Mouse (Mus musculus) liver, embryonic 13.5 days (tissue): ENCODE data around the gene Eps15l1. TPM values are rescaled to one million over a fixed set of nuclear protein-coding genes. Genes with fewer than 3 reads are reported as not detected.

Source experiments
- ATAC-seq: fragments of 200-750 bp; cut with Nextera tagmentation; 2 replicates; pipeline ENCODE4 v1.8.0; 2017; ENCODE audit warnings: low read depth, mild to moderate bottlenecking, moderate number of reproducible peaks, moderate library complexity
- DNase-seq: peaks from one replicate; pipeline ENCODE4 v3.0.0; 2022
- H3K27ac ChIP-seq: fragments of 300-500 bp; sonication (generic); 2 replicates; pipeline ENCODE4 v1.5.1; 2015; ENCODE audit warnings: moderate library complexity, mild to moderate bottlenecking, inconsistent platforms
- H3K27me3 ChIP-seq: fragments of 300-500 bp; sonication (generic); 2 replicates; pipeline ENCODE4 v1.6.1; 2015; ENCODE audit warnings: mild to moderate bottlenecking, inconsistent platforms
- H3K36me3 ChIP-seq: fragments of 300-500 bp; sonication (generic); 2 replicates; pipeline ENCODE4 v1.6.1; 2015; ENCODE audit warnings: mild to moderate bottlenecking, inconsistent platforms
- H3K4me1 ChIP-seq: fragments of 300-500 bp; sonication (generic); replicated peaks from 2 replicates; pipeline ENCODE4 v1.6.1; 2015; ENCODE audit warnings: inconsistent platforms
- H3K4me2 ChIP-seq: fragments of 300-500 bp; sonication (generic); 2 replicates; pipeline ENCODE4 v1.6.1; 2015; ENCODE audit warnings: inconsistent platforms, mild to moderate bottlenecking, moderate library complexity
- H3K4me3 ChIP-seq: fragments of 300-500 bp; sonication (generic); replicated peaks from 2 replicates; pipeline ENCODE4 v1.5.1; 2015; ENCODE audit warnings: mild to moderate bottlenecking, inconsistent platforms
- H3K9ac ChIP-seq: fragments of 300-500 bp; sonication (generic); 2 replicates; pipeline ENCODE4 v1.6.1; 2015; ENCODE audit warnings: mild to moderate bottlenecking, inconsistent platforms
- H3K9me3 ChIP-seq: fragments of 300-500 bp; sonication (generic); replicated peaks from 2 replicates; pipeline ENCODE4 v1.6.1; 2016; ENCODE audit warnings: inconsistent platforms
- WGBS: fragments of 180-500 bp; shearing (Covaris S2); methylation state at CpG from one replicate; pipeline ENCODE4 v1.1.7; 2015; ENCODE audit not compliant: insufficient replicate concordance; 5-methylcytosine and 5-hydroxymethylcytosine counted together
- polyA plus RNA-seq: library from polyadenylated mRNA; unstranded; fragments of >200 nt; fragmentation: Nextera tagmentation; extraction: Ambion mirVana; gene quantifications from 2 replicates; pipeline ENCODE4 v1.2.1, GENCODE M21; 2015

Gene Eps15l1
- polyA plus RNA-seq, 1 experiment from 2014 or later: 17.5 TPM

DNA sequence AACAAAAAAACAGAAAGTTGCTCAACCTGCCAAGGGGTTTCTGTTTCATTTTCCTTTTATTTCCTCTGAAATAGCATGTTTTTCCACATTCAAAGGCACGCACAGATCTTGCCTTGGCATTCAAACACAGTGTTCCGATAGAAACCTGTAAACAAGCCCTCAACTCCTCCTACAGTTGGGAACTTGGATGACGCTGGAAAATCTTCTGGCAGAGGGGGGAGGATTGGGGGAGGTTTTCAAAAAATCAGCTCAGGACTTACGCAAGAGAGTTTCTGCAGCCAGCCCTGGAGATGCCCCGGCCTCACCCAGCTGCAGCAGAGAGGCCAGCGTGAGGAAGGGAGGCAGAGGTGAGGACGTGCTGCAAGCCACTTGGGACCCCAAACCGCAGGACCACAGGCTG lies 117.6 kb downstream of the Eps15l1 start:
- Histone ChIP-seq H3K9ac (no peak overlapping the region), H3K4me2 (no peak overlapping the region), H3K4me1 (0 out of 2 replicates have a peak, but pooled peaks cover 4% of the 10 kb centered on the region), H3K27ac (no peak overlapping the region), H3K27me3 (no peaks in the 10 kb centered on the region), H3K9me3 (no peaks in the 10 kb centered on the region), H3K36me3 (no peaks in the 10 kb centered on the region), H3K4me3 (no peak overlapping the region)
- ATAC-seq: no peak
- 28% methylated on average over 8 of the region's 8 CpGs for WGBS
- DNase-seq: no peak

DNA sequence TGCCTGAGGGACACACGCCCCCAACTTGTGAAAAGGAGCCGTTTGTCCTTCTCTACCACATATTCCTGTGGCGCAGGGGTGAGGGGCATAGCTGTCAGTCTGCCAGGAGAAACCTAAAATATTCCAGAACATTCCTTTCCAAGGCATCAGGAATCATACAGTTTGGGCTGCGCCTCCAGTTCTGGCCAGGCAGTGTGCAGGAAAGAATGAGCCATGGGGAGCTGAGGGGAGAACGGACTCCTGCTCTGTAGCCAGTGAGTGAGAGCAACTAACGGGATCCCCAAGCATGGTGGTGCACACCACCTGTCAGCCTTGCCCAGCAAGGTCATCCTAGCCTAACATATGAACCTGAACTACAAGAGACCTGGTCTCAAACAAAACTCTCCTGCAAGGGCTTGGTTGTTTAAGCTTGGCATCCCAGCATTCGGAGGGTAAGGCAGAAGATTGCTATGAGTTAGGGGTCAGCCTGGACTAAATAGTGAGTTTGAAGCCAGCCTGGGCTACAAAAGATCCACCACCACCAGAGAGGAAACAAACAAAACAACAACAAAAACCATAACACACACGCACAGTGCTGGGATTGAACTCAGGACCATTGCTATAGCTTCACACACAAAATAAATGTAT lies 118.2 kb downstream of the Eps15l1 start:
- ATAC-seq (no peak), DNase-seq (no peak)
- Histone ChIP-seq H3K36me3 (no peaks in the 10 kb centered on the region), H3K27me3 (no peaks in the 10 kb centered on the region), H3K4me1 (0 out of 2 replicates have a peak, but pooled peaks cover 4% of the 10 kb centered on the region), H3K9ac (no peak overlapping the region), H3K4me3 (no peak overlapping the region), H3K4me2 (no peak overlapping the region), H3K9me3 (no peaks in the 10 kb centered on the region), H3K27ac (no peak overlapping the region)
- WGBS: 55% methylated on average over 8 of the region's 8 CpGs

DNA sequence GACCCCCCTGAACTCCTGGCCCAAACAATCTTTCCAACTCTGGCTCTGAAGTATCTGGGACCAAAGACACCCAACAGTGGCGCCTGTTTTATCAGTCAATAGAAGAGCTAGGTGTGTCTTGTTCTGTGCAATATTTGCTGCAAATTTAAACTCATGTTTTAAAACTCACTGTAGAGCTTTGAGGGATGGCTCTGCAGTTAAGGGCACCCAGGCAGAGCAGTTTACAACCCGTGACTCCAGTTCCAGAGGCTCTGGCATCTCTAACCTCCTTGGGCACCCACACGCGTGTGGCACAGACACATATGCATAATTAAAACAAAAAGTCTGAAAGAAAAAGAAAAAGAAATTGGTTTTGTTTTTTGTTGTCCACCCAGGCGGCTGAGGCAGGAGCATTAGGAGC lies 119.8 kb downstream of the Eps15l1 start:
- no peaks in the 10 kb centered on the region for H3K36me3 ChIP-seq
- no peak overlapping the region for H3K4me2 ChIP-seq
- no peak overlapping the region for H3K27ac ChIP-seq
- no peak for DNase-seq
- H3K27me3 ChIP-seq: no peaks in the 10 kb centered on the region
- H3K4me1 ChIP-seq: 0 out of 2 replicates have a peak, but pooled peaks cover 6% of the 10 kb centered on the region
- no peak for ATAC-seq
- H3K4me3 ChIP-seq: no peak overlapping the region
- WGBS: 65% methylated on average over 5 of the region's 5 CpGs
- no peak overlapping the region for H3K9ac ChIP-seq
- no peaks in the 10 kb centered on the region for H3K9me3 ChIP-seq

DNA sequence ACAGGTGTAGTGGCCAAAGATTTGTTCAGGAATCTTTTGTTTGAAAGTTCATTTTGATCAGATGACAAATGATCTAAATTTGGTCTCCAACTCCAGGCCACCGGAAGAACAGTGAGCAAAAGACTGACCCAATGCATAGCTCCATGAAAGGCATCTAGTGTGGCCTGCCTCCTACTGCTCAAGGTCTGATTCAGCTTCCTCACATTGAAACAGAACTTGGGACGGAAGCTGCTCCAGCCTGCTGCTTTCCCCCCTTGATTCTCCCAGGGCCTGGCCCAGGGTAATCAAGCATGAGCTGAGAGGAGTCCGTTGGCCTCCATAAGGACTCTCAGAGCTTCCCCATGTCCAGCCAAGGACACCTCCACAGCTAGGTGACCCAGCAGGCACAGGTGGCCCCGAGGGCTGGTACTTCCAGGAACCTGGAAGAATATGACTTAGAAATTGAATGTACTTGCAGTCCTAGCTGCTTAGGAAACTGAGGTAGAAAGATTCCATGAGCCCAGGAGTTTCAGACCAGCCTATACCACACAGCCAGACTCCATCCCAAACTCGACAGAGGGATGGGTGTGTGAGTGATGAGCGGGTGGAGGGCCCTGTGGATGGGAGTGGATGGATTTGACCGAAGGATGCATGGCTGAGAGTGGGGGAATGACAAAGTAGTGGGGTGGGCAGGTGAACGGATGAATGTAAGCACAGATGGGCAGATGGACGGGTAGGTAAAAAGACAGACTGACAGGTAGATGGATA lies 120.4 kb downstream of the Eps15l1 start:
- 61% methylated on average over 9 of the region's 9 CpGs for WGBS
- H3K27ac ChIP-seq: no peak overlapping the region

DNA sequence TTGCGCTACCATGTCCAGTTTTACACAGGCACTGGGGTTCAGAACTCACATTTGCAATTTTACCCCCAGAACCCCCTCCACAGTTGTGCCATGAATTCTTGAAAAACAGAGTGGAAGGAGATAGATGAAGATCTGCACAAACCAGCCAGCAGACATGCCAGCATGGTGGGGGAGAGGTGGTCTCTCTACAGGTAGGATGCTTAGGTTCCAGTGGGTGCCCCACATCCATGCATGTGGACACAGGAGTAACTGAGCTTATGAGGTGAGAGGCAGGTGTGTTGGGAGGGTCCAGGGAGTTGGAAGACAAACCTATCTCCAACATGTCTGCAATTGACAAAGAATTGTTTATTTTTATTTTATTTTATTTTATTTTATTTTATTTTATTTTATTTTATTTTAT lies 122.3 kb downstream of the Eps15l1 start:
- no peak overlapping the region for H3K9ac ChIP-seq
- no peak overlapping the region for H3K4me2 ChIP-seq
- no peak overlapping the region for H3K4me3 ChIP-seq
- no peak overlapping the region for H3K27ac ChIP-seq
- no peak for DNase-seq
- no peaks in the 10 kb centered on the region for H3K36me3 ChIP-seq
- 68% methylated on average over 1 of the region's 1 CpGs for WGBS
- ATAC-seq: no peak
- no peaks in the 10 kb centered on the region for H3K27me3 ChIP-seq
- peaks cover 18% of the 10 kb centered on the region; the same call in 1 of the 2 replicates for H3K4me1 ChIP-seq
- no peaks in the 10 kb centered on the region for H3K9me3 ChIP-seq

More for the DNA sequence above, 120.4 kb downstream of the Eps15l1 start:
- DNase-seq (no peak), ATAC-seq (no peak)
- Histone ChIP-seq H3K27me3 (no peaks in the 10 kb centered on the region), H3K9me3 (no peaks in the 10 kb centered on the region), H3K4me2 (no peak overlapping the region), H3K9ac (no peak overlapping the region), H3K4me1 (peaks cover 10% of the 10 kb centered on the region; the same call in 1 of the 2 replicates), H3K36me3 (no peaks in the 10 kb centered on the region), H3K4me3 (no peak overlapping the region)

DNA sequence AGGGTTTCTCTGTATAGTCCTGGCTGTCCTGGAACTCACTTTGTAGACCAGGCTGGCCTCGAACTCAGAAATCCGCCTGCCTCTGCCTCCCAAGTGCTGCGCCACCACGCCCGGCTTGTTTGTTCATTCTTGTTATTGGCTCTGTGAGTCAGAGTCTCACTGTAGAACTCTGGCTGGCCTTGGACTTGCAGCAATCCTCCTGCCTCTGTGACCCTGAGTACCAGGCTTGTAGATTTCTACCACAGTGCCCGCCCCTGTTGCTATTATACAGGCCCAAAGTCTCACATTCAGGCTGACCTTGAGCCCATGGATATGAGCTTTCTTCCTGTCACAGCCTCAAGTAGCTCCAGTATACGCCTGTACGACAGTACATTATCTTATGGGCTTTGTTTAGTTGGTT lies 124.7 kb downstream of the Eps15l1 start:
- 72% methylated on average over 8 of the region's 8 CpGs for WGBS
- Histone ChIP-seq H3K9ac (no peak overlapping the region), H3K4me2 (no peak overlapping the region), H3K27me3 (no peaks in the 10 kb centered on the region), H3K9me3 (no peaks in the 10 kb centered on the region), H3K4me1 (peaks cover 14% of the 10 kb centered on the region; the same call in 1 of the 2 replicates), H3K36me3 (no peaks in the 10 kb centered on the region), H3K27ac (no peak overlapping the region), H3K4me3 (no peak overlapping the region)
- no peak for DNase-seq
- ATAC-seq: no peak

- Histone ChIP-seq H3K4me1 (peaks cover 14% of the 10 kb centered on the region; the same call in 1 of the 2 replicates), H3K4me2 (no peak overlapping the region), H3K4me3 (no peak overlapping the region), H3K9me3 (no peaks in the 10 kb centered on the region), H3K27ac (peak overlapping the region; percentile 58), H3K27me3 (no peaks in the 10 kb centered on the region), H3K36me3 (no peaks in the 10 kb centered on the region), H3K9ac (no peak overlapping the region)
- ATAC-seq: peak; percentile 67
- 12% methylated on average over 8 of the region's 8 CpGs for WGBS
- peak; percentile 15 for DNase-seq
Measured at GRCm38 (mm10) chr8:72295679-72296078, 125.6 kb downstream of the Eps15l1 start.

DNA sequence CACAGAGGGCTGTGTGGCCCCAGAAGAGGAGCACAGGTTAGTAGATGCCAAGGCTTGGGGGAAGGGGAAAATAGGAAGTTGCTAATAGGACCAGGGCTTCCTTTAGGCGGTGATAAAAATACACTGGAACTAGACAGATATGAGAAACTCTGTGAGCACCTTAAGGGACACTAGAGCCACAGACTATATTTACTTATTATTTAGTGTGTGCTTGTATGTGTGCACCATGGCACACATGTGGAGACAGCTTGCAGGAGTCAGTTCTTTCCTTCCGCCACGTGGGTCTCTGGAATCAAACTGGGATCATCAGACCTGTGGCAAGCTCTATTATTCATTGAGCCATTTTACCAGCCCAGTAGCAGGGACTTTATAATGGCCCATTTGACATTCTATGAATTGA lies 126.1 kb downstream of the Eps15l1 start:
- Histone ChIP-seq H3K4me1 (peaks cover 14% of the 10 kb centered on the region; the same call in 1 of the 2 replicates), H3K9me3 (no peaks in the 10 kb centered on the region), H3K4me3 (no peak overlapping the region), H3K27ac (peak overlapping the region; percentile 29; the same call in 1 of the 2 replicates), H3K4me2 (no peak overlapping the region), H3K27me3 (no peaks in the 10 kb centered on the region), H3K36me3 (no peaks in the 10 kb centered on the region), H3K9ac (no peak overlapping the region)
- DNase-seq (no peak), ATAC-seq (no peak)
- WGBS: 25% methylated on average over 3 of the region's 3 CpGs

DNA sequence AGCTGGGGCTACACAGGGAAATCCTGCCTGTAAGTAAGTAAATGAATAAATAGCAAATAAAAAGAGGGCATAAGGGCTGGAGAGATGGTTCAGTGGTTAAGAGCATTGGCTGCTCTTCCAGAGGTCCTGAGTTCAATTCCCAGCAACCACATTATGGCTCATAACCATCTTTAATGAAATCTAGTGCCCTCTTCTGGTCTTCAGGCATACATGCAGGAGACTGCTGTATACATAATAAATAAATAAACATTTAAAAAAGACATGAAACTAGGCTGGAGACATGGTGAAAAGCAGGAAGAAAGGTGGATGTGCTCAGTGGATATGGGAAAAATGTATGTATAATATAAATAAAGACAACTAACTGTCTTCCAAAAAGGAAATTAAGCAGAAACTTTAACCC lies 128.0 kb downstream of the Eps15l1 start:
- H3K27ac ChIP-seq: no peak overlapping the region
- H3K4me1 ChIP-seq: peaks cover 14% of the 10 kb centered on the region; the same call in 1 of the 2 replicates
- ATAC-seq: no peak

DNA sequence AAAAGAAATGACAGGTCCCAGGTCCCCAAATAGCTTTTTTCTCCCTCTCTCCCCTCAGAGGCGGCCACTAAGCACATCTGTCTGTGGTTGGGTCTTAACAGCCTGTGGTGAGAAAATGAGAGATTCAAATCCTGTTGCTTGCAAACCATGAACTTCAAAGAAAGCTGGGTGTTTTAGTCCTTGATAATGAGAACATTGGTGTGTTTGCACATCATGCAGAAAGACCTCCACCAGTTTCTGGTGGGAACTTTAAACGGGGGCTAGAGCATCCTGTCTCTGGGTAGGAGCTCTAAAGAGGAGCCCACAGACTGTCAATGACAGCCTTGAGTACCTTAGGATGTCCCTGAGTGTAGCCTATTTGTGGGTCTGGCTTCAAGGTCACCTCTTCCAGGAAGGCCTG lies 130.2 kb downstream of the Eps15l1 start:
- Histone ChIP-seq H3K9ac (no peak overlapping the region), H3K4me3 (no peak overlapping the region), H3K36me3 (no peaks in the 10 kb centered on the region), H3K4me1 (peaks cover 11% of the 10 kb centered on the region; the same call in 1 of the 2 replicates), H3K9me3 (no peaks in the 10 kb centered on the region), H3K27ac (no peak overlapping the region), H3K27me3 (no peaks in the 10 kb centered on the region), H3K4me2 (no peak overlapping the region)
- DNase-seq (no peak), ATAC-seq (no peak)
- WGBS: 54% methylated on average over 2 of the region's 2 CpGs

More for the DNA sequence above, 128.0 kb downstream of the Eps15l1 start:
- Histone ChIP-seq H3K9me3 (no peaks in the 10 kb centered on the region), H3K27me3 (no peaks in the 10 kb centered on the region), H3K4me3 (no peak overlapping the region), H3K36me3 (no peaks in the 10 kb centered on the region), H3K9ac (no peak overlapping the region), H3K4me2 (no peak overlapping the region)
- no peak for DNase-seq
